In genomic region chr13:83729331-83730009, GRCm38 (mm10) we compare ENCODE assay signal across 8 mouse cellular contexts.
A peak's percentile ranks its signal among the peaks of the same experiment; 100 is the strongest.
DNase-seq lines count a peak whose midpoint lies in the region; ATAC-seq and TF ChIP-seq lines count a peak whose summit lies in the region.

No protein-coding gene starts in this region.

- no peaks in the 10 kb centered on the region for H3K79me2 ChIP-seq in myocyte (ENCODE audit: control insufficient read depth, insufficient read depth)

- H3K4me3 ChIP-seq in hindbrain, embryonic 12.5 days: peak overlapping the region; percentile 84
- peak overlapping the region; percentile 26 for H3K4me3 ChIP-seq in myocyte
- H3K4me3 ChIP-seq in thymus, adult 2 months (ENCODE audit: control insufficient read depth, insufficient read depth, low read length): no peak overlapping the region

- no peaks in the 10 kb centered on the region; the same call in 1 of the 2 replicates for H3K27me3 ChIP-seq in hindbrain, embryonic 12.5 days
- no peaks in the 10 kb centered on the region for H3K27me3 ChIP-seq in myocyte (ENCODE audit: control insufficient read depth, insufficient read depth, insufficient read length)
- peaks cover 17% of the 10 kb centered on the region; the same call in 1 of the 2 replicates for H3K27me3 ChIP-seq in thymus, adult 2 months (ENCODE audit: control insufficient read depth, insufficient read depth, low read length)

- WGBS in hindbrain, embryonic 12.5 days: under 1% methylated on average over 30 of the region's 33 CpGs
- 2% methylated on average over 33 of the region's 33 CpGs for WGBS in thymus, adult 2 months

- no peaks in the 10 kb centered on the region for H3K9me3 ChIP-seq in hindbrain, embryonic 12.5 days (replicated peaks)

- no peak for TF ChIP-seq CTCF in thymus, adult 2 months (IDR thresholded peaks at IDR 0.05; ENCODE audit: borderline replicate concordance, control insufficient read depth, extremely low read depth, insufficient read depth, low read length, poor library complexity)

- H3K4me2 ChIP-seq in hindbrain, embryonic 12.5 days (replicated peaks): peak overlapping the region; percentile 69
- peak overlapping the region; percentile 77 for H3K4me2 ChIP-seq in myocyte (ENCODE audit: low read depth)

- peak; percentile 43 for DNase-seq in CD4-positive, CD25-positive, alpha-beta regulatory T cell, adult 2 months (ENCODE audit: low read depth, low spot score)
- DNase-seq in MN1 (ENCODE audit: low spot score): peak; percentile 62
- peak; percentile 84 for DNase-seq in embryo, embryonic 10 days (ENCODE audit: low spot score)
- DNase-seq in layer of hippocampus, adult 9-11 months: peak; percentile 83
- no peak for DNase-seq in thymus, adult 2 months
- DNase-seq in lung, postnatal 25 days (ENCODE audit: low spot score): no peak

- peak overlapping the region; percentile 100 for H3K27ac ChIP-seq in hindbrain, embryonic 12.5 days
- no peak overlapping the region for H3K27ac ChIP-seq in thymus, adult 2 months (ENCODE audit: control insufficient read depth, insufficient read depth, low read length)

- H3K4me1 ChIP-seq in hindbrain, embryonic 12.5 days: no peaks in the 10 kb centered on the region
- H3K4me1 ChIP-seq in thymus, adult 2 months (replicated peaks; ENCODE audit: control insufficient read depth, insufficient read depth, low read length): peaks cover 6% of the 10 kb centered on the region; the same call in 1 of the 2 replicates

- ATAC-seq in hindbrain, embryonic 12.5 days (ENCODE audit: low FRiP score): peak; percentile 36

- peak; percentile 25 for TF ChIP-seq POLR2A in myocyte (IDR thresholded peaks at IDR 0.05; ENCODE audit: insufficient read length, low read depth)
- TF ChIP-seq POLR2A in thymus, adult 2 months (IDR thresholded peaks at IDR 0.05; ENCODE audit: control insufficient read depth, extremely low read depth, insufficient read depth, low read length, poor library complexity): no peak

- H3K36me3 ChIP-seq in hindbrain, embryonic 12.5 days: no peaks in the 10 kb centered on the region; the same call in none of the 2 replicates
- H3K36me3 ChIP-seq in myocyte (ENCODE audit: control insufficient read depth, insufficient read depth): no peaks in the 10 kb centered on the region
- no peaks in the 10 kb centered on the region for H3K36me3 ChIP-seq in thymus, adult 2 months (ENCODE audit: control insufficient read depth, insufficient read depth, low read length)

- no peak overlapping the region for H3ac ChIP-seq in myocyte (ENCODE audit: control insufficient read depth, insufficient read length)

- peak overlapping the region; percentile 100 for H3K9ac ChIP-seq in hindbrain, embryonic 12.5 days

TF ChIP-seq in myocyte, 11 proteins besides CTCF, POLR2A, EP300 and RAD21:
- TF ChIP-seq TCF12 (IDR thresholded peaks at IDR 0.05; ENCODE audit: insufficient read depth, poor library complexity, severe bottlenecking) (no peak), MYOG (IDR thresholded peaks at IDR 0.05; ENCODE audit: control insufficient read depth in 1 of 3, insufficient read depth in 1 of 3, insufficient read length in 2 of 3, low read depth in 2 of 3) (peak in 1 of 3 experiments; percentile 23)

Comparison
In these comparisons a context has a peak if more than half of its experiments do, and no peak if none do; other contexts are left out.
1. DNase-seq: peak in CD4-positive, CD25-positive, alpha-beta regulatory T cell, adult 2 months (single experiment), MN1 (single experiment), embryo, embryonic 10 days (single experiment) and layer of hippocampus, adult 9-11 months (single experiment); none in thymus, adult 2 months (single experiment) and lung, postnatal 25 days (single experiment).